Mouse (Mus musculus): ENCODE data around the gene Myoc. TPM values are rescaled to one million over a fixed set of nuclear protein-coding genes. Genes with fewer than 3 reads are reported as not detected.
"Not testable (repeated sequence)": the region's sequence is repeated elsewhere in the genome, so short reads cannot be mapped to it uniquely, and the experiment has no call there.

Gene Myoc
- total and polyA plus RNA-seq, 2 experiments, result not detected

DNA sequence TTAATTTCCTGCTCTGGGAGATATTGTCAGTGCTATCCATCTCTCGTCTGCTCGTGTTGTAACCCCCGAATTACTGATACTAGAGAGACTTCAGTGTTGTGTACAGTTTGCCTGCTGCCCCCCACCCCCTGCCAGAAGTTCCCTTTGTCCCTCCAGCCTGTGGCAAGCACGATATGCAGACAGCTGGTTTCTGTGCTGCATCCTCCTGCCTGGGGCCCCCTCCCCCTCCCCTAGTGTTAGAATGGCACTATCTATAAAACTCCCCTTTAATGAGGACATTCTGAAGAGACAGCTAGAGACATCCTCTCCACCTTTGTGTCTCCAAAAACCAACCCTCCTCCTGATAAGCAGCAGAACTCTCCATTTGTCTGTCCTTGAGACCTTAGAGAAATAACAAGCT is 15.1 kb upstream of the Myoc start:
- WGBS, result 58% methylated on average over 4 of the region's 4 CpGs
- Histone ChIP-seq H3K36me3 (ENCODE audit: control insufficient read depth, insufficient read depth, low read length) (no peaks in the 10 kb centered on the region), H3K4me3 (ENCODE audit: insufficient read depth, low read depth, low read length) (no peak overlapping the region), H3K9ac (ENCODE audit: low read depth, low read length) (no peak overlapping the region), H3K27ac (replicated peaks; ENCODE audit: insufficient read depth, low read depth, low read length) (no peak overlapping the region), H3K79me2 (ENCODE audit: control insufficient read depth, insufficient read depth, low read length) (no peaks in the 10 kb centered on the region), H3K4me1 (ENCODE audit: control insufficient read depth, insufficient read depth, low read length) (no peaks in the 10 kb centered on the region), H3K27me3 (ENCODE audit: control insufficient read depth, insufficient read depth, low read length) (no peaks in the 10 kb centered on the region)
- TF ChIP-seq CTCF (IDR thresholded peaks at IDR 0.05; ENCODE audit: low read depth, low read length) (no peak), POLR2A (IDR thresholded peaks at IDR 0.05; ENCODE audit: extremely low read depth, insufficient read depth, low read length) (no peak)
- DNase-seq (ENCODE audit: extremely low read depth, low read depth, low spot score), result no peak

DNA sequence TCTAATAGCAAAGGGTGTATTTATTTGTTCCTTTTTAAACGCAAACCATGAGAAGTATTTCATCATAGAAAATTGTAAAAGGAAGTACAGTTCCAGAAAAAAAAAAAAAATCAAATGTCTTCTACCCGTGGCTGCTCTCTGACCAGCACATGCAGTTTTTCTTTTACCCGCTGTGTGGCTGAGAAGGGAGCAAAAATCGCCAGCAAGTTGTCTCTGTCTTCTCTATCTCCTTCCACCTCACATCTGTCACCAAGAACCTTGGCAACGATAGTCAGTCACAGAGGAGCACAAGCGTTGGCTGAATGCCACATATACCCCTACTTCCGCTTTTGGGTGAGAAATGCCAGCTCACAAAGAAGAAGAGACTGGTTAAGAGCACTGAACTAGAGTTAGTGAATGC is 13.7 kb upstream of the Myoc start:
- Histone ChIP-seq H3K79me2 (ENCODE audit: control insufficient read depth, insufficient read depth, low read length) (no peaks in the 10 kb centered on the region), H3K36me3 (ENCODE audit: control insufficient read depth, insufficient read depth, low read length) (no peaks in the 10 kb centered on the region), H3K9ac (ENCODE audit: low read depth, low read length) (no peak overlapping the region), H3K4me1 (ENCODE audit: control insufficient read depth, insufficient read depth, low read length) (no peaks in the 10 kb centered on the region), H3K27ac (replicated peaks; ENCODE audit: insufficient read depth, low read depth, low read length) (no peak overlapping the region), H3K27me3 (ENCODE audit: control insufficient read depth, insufficient read depth, low read length) (no peaks in the 10 kb centered on the region), H3K4me3 (ENCODE audit: insufficient read depth, low read depth, low read length) (no peak overlapping the region)
- DNase-seq (ENCODE audit: extremely low read depth, low read depth, low spot score), result no peak
- TF ChIP-seq POLR2A (IDR thresholded peaks at IDR 0.05; ENCODE audit: extremely low read depth, insufficient read depth, low read length), result no peak
- TF ChIP-seq CTCF (IDR thresholded peaks at IDR 0.05; ENCODE audit: low read depth, low read length), result no peak
- WGBS, result 58% methylated on average over 7 of the region's 7 CpGs

DNA sequence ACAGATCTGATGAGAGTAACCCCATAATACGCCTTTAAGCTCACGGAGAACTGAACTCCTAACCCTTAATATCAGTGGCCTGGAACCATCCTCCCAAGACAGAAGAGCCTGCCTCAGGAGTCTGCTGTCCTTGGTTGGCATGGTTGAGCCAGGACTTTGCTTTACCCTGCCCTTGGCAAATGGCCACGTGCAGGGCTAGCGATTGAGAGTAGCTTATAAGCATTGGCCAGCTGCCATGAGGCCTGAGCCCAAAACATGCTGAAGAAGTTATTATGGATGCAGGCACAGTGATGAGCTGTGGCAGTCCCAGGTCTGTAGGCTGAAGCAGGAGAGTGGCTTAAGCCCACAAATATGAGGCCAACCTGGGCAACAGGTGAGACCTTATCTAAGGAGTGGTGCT is 11.1 kb upstream of the Myoc start:
- WGBS, result 54% methylated on average over 4 of the region's 4 CpGs
- H3K9ac ChIP-seq (ENCODE audit: low read depth, low read length); H3K79me2 ChIP-seq (ENCODE audit: control insufficient read depth, insufficient read depth, low read length); H3K36me3 ChIP-seq (ENCODE audit: control insufficient read depth, insufficient read depth, low read length); DNase-seq (ENCODE audit: extremely low read depth, low read depth, low spot score); H3K4me3 ChIP-seq (ENCODE audit: insufficient read depth, low read depth, low read length); H3K27ac ChIP-seq (replicated peaks; ENCODE audit: insufficient read depth, low read depth, low read length); H3K27me3 ChIP-seq (ENCODE audit: control insufficient read depth, insufficient read depth, low read length); H3K4me1 ChIP-seq (ENCODE audit: control insufficient read depth, insufficient read depth, low read length): not testable (repeated sequence)

DNA sequence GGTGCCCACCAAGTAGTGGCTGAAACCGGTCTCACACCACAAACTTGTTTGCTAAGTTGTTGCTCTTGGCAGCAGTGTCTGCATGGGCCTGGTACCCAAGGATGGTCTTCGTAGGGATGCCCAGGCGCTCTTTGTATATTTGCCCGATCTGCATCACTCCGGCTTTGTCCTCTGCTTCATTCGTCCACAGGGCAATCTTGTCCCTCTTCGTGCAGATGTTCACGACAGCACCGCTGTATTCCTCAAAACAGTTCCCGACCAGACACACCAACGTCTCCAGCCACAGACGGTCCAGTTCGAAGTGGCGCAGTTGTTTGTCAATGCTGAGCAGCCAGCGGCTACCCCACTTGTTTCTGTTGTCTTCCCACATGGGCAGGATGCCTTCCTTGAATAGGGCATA is 10.6 kb upstream of the Myoc start:
- not testable (repeated sequence) for H3K4me1 ChIP-seq (ENCODE audit: control insufficient read depth, insufficient read depth, low read length); H3K27ac ChIP-seq (replicated peaks; ENCODE audit: insufficient read depth, low read depth, low read length); H3K79me2 ChIP-seq (ENCODE audit: control insufficient read depth, insufficient read depth, low read length); H3K9ac ChIP-seq (ENCODE audit: low read depth, low read length); H3K4me3 ChIP-seq (ENCODE audit: insufficient read depth, low read depth, low read length); H3K36me3 ChIP-seq (ENCODE audit: control insufficient read depth, insufficient read depth, low read length); DNase-seq (ENCODE audit: extremely low read depth, low read depth, low spot score); H3K27me3 ChIP-seq (ENCODE audit: control insufficient read depth, insufficient read depth, low read length)
- WGBS, result 93% methylated on average over 15 of the region's 15 CpGs

DNA sequence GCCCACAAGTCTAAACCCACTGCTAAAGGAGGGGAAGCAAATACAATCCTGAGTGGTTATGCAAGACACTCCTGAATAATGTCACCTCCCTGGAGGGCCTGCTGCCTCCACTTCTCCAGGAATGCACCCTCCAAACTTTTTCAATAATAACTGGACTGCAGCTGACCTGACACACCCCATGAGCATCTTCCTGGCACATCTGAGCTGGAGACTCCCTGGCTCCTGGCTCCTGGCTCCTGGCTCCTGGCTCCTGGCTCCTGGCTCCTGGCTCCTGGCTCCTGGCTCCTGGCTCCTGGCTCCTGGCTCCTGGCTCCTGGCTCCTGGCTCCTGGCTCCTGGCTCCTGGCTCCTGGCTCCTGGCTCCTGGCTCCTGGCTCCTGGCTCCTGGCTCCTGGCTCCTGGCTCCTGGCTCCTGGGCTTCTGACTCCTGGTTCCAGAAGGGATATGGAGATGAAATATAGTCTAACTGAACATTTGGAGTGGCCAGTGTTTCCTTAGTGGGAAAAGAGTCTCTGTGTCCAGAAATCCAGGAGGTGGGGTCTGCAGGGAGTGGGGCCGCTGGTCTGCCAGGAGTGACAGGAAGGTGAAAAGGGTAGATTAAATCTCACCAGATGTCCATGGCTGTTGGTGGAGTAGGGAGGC is 3.5 kb upstream of the Myoc start:
- not testable (repeated sequence) for H3K36me3 ChIP-seq (ENCODE audit: control insufficient read depth, insufficient read depth, low read length); H3K4me3 ChIP-seq (ENCODE audit: insufficient read depth, low read depth, low read length); H3K4me1 ChIP-seq (ENCODE audit: control insufficient read depth, insufficient read depth, low read length); H3K27ac ChIP-seq (replicated peaks; ENCODE audit: insufficient read depth, low read depth, low read length); H3K9ac ChIP-seq (ENCODE audit: low read depth, low read length); H3K27me3 ChIP-seq (ENCODE audit: control insufficient read depth, insufficient read depth, low read length); H3K79me2 ChIP-seq (ENCODE audit: control insufficient read depth, insufficient read depth, low read length)
- peak; percentile 57 for DNase-seq (ENCODE audit: extremely low read depth, low read depth, low spot score)
- WGBS, result 52% methylated on average over 1 of the region's 1 CpGs

DNA sequence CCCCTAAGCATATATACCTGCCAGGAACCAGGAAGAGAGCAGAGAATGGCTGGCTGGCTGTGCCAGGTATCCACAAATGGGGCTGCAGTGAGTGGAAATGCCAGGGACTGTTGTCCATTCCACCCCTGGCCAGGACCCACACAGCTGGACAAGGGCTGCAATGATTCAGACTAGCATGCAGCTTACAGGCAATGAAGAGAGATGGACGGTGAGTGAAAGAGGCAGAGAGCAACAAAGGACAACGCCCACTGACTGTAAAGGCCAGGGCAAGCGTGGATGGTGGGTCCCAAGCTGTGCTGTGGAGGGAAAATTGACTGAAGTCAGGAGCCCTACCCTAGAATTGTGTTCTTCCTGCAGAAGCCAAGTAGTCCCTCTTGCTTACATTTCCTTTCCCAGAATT is 2.4 kb upstream of the Myoc start:
- WGBS, result 82% methylated on average over 3 of the region's 3 CpGs
- Histone ChIP-seq H3K9ac (ENCODE audit: low read depth, low read length) (no peak overlapping the region), H3K4me1 (ENCODE audit: control insufficient read depth, insufficient read depth, low read length) (no peaks in the 10 kb centered on the region), H3K4me3 (ENCODE audit: insufficient read depth, low read depth, low read length) (no peak overlapping the region), H3K27me3 (ENCODE audit: control insufficient read depth, insufficient read depth, low read length) (no peaks in the 10 kb centered on the region; the same call in 1 of the 2 replicates), H3K79me2 (ENCODE audit: control insufficient read depth, insufficient read depth, low read length) (no peaks in the 10 kb centered on the region), H3K27ac (replicated peaks; ENCODE audit: insufficient read depth, low read depth, low read length) (no peak overlapping the region), H3K36me3 (ENCODE audit: control insufficient read depth, insufficient read depth, low read length) (no peaks in the 10 kb centered on the region)
- DNase-seq (ENCODE audit: extremely low read depth, low read depth, low spot score), result no peak
- TF ChIP-seq POLR2A (IDR thresholded peaks at IDR 0.05; ENCODE audit: extremely low read depth, insufficient read depth, low read length) (no peak), CTCF (IDR thresholded peaks at IDR 0.05; ENCODE audit: low read depth, low read length) (no peak)
